Mouse (Mus musculus) bone marrow macrophage, adult 2 months (primary cell): ENCODE measurements at regions not wholly inside any gene's neighbourhood (a gene's known extent, or its start where the extent isn't known, plus 50 kb on each side); places are given as distances from the start of the nearest gene placed in this dataset.

Source experiments
- H3K27ac ChIP-seq: 2 replicates; pipeline ENCODE4 v1.5.1; 2012; ENCODE audit warnings: low read depth, low read length; ENCODE audit not compliant: insufficient read depth
- H3K4me1 ChIP-seq: 2 replicates; pipeline ENCODE4 v1.6.1; 2012; ENCODE audit warnings: low read length; ENCODE audit not compliant: control insufficient read depth, insufficient read depth
- H3K4me3 ChIP-seq: 2 replicates; pipeline ENCODE4 v1.5.1; 2012; ENCODE audit warnings: mild to moderate bottlenecking, low read length, moderate library complexity; ENCODE audit not compliant: insufficient read depth
- CTCF ChIP-seq: IDR thresholded peaks from 2 replicates; pipeline ENCODE4 v1.5.1; 2012; ENCODE audit warnings: low read depth, mild to moderate bottlenecking, low read length, moderate library complexity
- POLR2A ChIP-seq: IDR thresholded peaks from 2 replicates; pipeline ENCODE4 v1.6.1; 2012; ENCODE audit warnings: mild to moderate bottlenecking, low read depth, low read length, borderline replicate concordance

- Histone ChIP-seq H3K27ac (no peak overlapping the region), H3K4me3 (no peak overlapping the region), H3K4me1 (no peaks in the 10 kb centered on the region)
- TF ChIP-seq CTCF (no peak), POLR2A (no peak)
Observed at GRCm38 (mm10) chr12:71470983-71471715, 161.5 kb downstream of the Dact1 start.

- H3K4me3 ChIP-seq: no peak overlapping the region
- H3K4me1 ChIP-seq: no peaks in the 10 kb centered on the region
- no peak overlapping the region for H3K27ac ChIP-seq
- TF ChIP-seq POLR2A (no peak), CTCF (no peak)
Observed at GRCm38 (mm10) chr12:71471720-71472119, 162.0 kb downstream of the Dact1 start.

- Histone ChIP-seq H3K4me1 (no peaks in the 10 kb centered on the region), H3K4me3 (no peak overlapping the region), H3K27ac (no peak overlapping the region)
- TF ChIP-seq POLR2A (no peak), CTCF (no peak)
Observed at GRCm38 (mm10) chr12:71476238-71476637, 166.6 kb downstream of the Dact1 start.

- no peak for TF ChIP-seq CTCF
- TF ChIP-seq POLR2A: no peak
- H3K4me3 ChIP-seq: no peak overlapping the region
- H3K4me1 ChIP-seq: no peaks in the 10 kb centered on the region
- H3K27ac ChIP-seq: no peak overlapping the region
Observed at GRCm38 (mm10) chr12:71477691-71478090, 168.0 kb downstream of the Dact1 start.

GRCm38 (mm10) chr12:71481371-71481770 is 171.7 kb downstream of the Dact1 start:
- Histone ChIP-seq H3K4me1 (no peaks in the 10 kb centered on the region), H3K4me3 (no peak overlapping the region), H3K27ac (no peak overlapping the region)
- TF ChIP-seq CTCF (no peak), POLR2A (no peak)

GRCm38 (mm10) chr12:71481899-71482593 is 172.4 kb downstream of the Dact1 start:
- Histone ChIP-seq H3K27ac (no peak overlapping the region), H3K4me3 (no peak overlapping the region), H3K4me1 (no peaks in the 10 kb centered on the region)
- TF ChIP-seq CTCF (no peak), POLR2A (no peak)

- no peaks in the 10 kb centered on the region for H3K4me1 ChIP-seq
- H3K4me3 ChIP-seq: no peak overlapping the region
- no peak overlapping the region for H3K27ac ChIP-seq
- TF ChIP-seq POLR2A: no peak
- no peak for TF ChIP-seq CTCF
Observed at GRCm38 (mm10) chr12:71482619-71483018, 172.9 kb downstream of the Dact1 start.

GRCm38 (mm10) chr12:71483536-71484165 is 174.0 kb downstream of the Dact1 start:
- TF ChIP-seq POLR2A (no peak), CTCF (no peak)
- no peak overlapping the region for H3K27ac ChIP-seq
- no peaks in the 10 kb centered on the region for H3K4me1 ChIP-seq
- H3K4me3 ChIP-seq: no peak overlapping the region

- no peak for TF ChIP-seq CTCF
- TF ChIP-seq POLR2A: no peak
- Histone ChIP-seq H3K27ac (no peak overlapping the region), H3K4me3 (no peak overlapping the region), H3K4me1 (no peaks in the 10 kb centered on the region)
Observed at GRCm38 (mm10) chr12:71484286-71484685, 174.6 kb downstream of the Dact1 start.

- no peak for TF ChIP-seq CTCF
- TF ChIP-seq POLR2A: no peak
Observed at GRCm38 (mm10) chr12:71486078-71486477, 176.4 kb downstream of the Dact1 start.

More at GRCm38 (mm10) chr12:71486078-71486477, 176.4 kb downstream of the Dact1 start:
- Histone ChIP-seq H3K27ac (no peak overlapping the region), H3K4me3 (no peak overlapping the region), H3K4me1 (no peaks in the 10 kb centered on the region)
